Mouse (Mus musculus): Measurements from ENCODE around the gene Spata18. TPM values are rescaled to one million over a fixed set of nuclear protein-coding genes. Genes with fewer than 3 reads are reported as not detected.

Spata18 gene
- total and polyA plus RNA-seq, 3 experiments: not detected

- no peak overlapping the region for H3K9ac ChIP-seq (ENCODE audit: control insufficient read depth, low read depth, low read length, poor library complexity, severe bottlenecking)
- TF ChIP-seq CTCF (IDR thresholded peaks at IDR 0.05 in 2 of 3, conservative IDR thresholded peaks at IDR 0.05 in 1 of 3; ENCODE audit: control insufficient read depth in 1 of 3, insufficient read depth in 1 of 3, low read depth in 2 of 3, low read length in 3 of 3, poor library complexity in 1 of 3, severe bottlenecking in 1 of 3): no peak
- TF ChIP-seq RAD21 (IDR thresholded peaks at IDR 0.05; ENCODE audit: low read depth, low read length): no peak
- no peak for TF ChIP-seq ZMIZ1 (IDR thresholded peaks at IDR 0.05; ENCODE audit: low read depth, low read length)
- no peak for TF ChIP-seq TAL1 (IDR thresholded peaks at IDR 0.05; ENCODE audit: low read length)
- TF ChIP-seq KAT2A (conservative IDR thresholded peaks at IDR 0.05; ENCODE audit: low read depth, low read length): no peak
- no peak for TF ChIP-seq MYC (IDR thresholded peaks at IDR 0.05; ENCODE audit: low read depth, low read length)
- no peak for TF ChIP-seq MAFK (IDR thresholded peaks at IDR 0.05; ENCODE audit: borderline replicate concordance, low read depth, low read length)
- no peak for TF ChIP-seq RCOR1 (IDR thresholded peaks at IDR 0.05; ENCODE audit: low read depth, low read length)
- no peak for TF ChIP-seq MYB (IDR thresholded peaks at IDR 0.05; ENCODE audit: low read depth, low read length)
- TF ChIP-seq UBTF (IDR thresholded peaks at IDR 0.05; ENCODE audit: borderline replicate concordance, insufficient read depth, low read depth, low read length): no peak
- TF ChIP-seq JUND (IDR thresholded peaks at IDR 0.05; ENCODE audit: low read depth, low read length): no peak
- no peak for TF ChIP-seq ZNF384 (IDR thresholded peaks at IDR 0.05; ENCODE audit: low read depth, low read length)
- TF ChIP-seq ELF1 (IDR thresholded peaks at IDR 0.05; ENCODE audit: low read depth, low read length): no peak
- TF ChIP-seq BHLHE40 (IDR thresholded peaks at IDR 0.05; ENCODE audit: borderline replicate concordance, low read depth, low read length): no peak
- no peak for TF ChIP-seq NELFE (IDR thresholded peaks at IDR 0.05; ENCODE audit: low read depth, low read length)
- TF ChIP-seq CHD1 (IDR thresholded peaks at IDR 0.05; ENCODE audit: low read depth, low read length): no peak
- TF ChIP-seq USF2 (IDR thresholded peaks at IDR 0.05; ENCODE audit: borderline replicate concordance in 1 of 2, insufficient read depth in 1 of 2, low read depth in 1 of 2, low read length in 2 of 2): no peak
- TF ChIP-seq TCF12 (IDR thresholded peaks at IDR 0.05; ENCODE audit: low read depth, low read length): no peak
- no peak overlapping the region for H3K4me3 ChIP-seq (ENCODE audit: control insufficient read depth in 1 of 2, insufficient read depth in 1 of 2, low read depth in 2 of 2, low read length in 2 of 2)
- no peaks in the 10 kb centered on the region for H3K79me2 ChIP-seq (ENCODE audit: control insufficient read depth, insufficient read depth, low read length, poor library complexity)
- H3K27ac ChIP-seq (ENCODE audit: control insufficient read depth, low read depth, low read length): no peak overlapping the region
- H3K9me3 ChIP-seq (replicated peaks; ENCODE audit: insufficient read depth, low read length): no peaks in the 10 kb centered on the region
- no peak for DNase-seq (ENCODE audit: low read depth, low spot score)
- H3K27me3 ChIP-seq (ENCODE audit: control insufficient read depth in 1 of 2, insufficient read depth in 2 of 2, low read length in 2 of 2): 0 out of 4 replicates have a peak, but pooled peaks cover 0 to 4% of the 10 kb centered on the region in 2 experiments
- H3K4me1 ChIP-seq (ENCODE audit: control insufficient read depth in 1 of 2, insufficient read depth in 2 of 2, low read length in 2 of 2): no peaks in the 10 kb centered on the region
- no peaks in the 10 kb centered on the region for H3K36me3 ChIP-seq (ENCODE audit: control insufficient read depth in 1 of 2, insufficient read depth in 2 of 2, low read length in 2 of 2)
Observed at GRCm38 (mm10) chr5:73694254-73695015, 43.3 kb downstream of the Spata18 start.

- no peak for DNase-seq (ENCODE audit: low read depth, low spot score)
- no peak for TF ChIP-seq E2F4 (IDR thresholded peaks at IDR 0.05; ENCODE audit: borderline replicate concordance, low read depth, low read length)
- no peak for TF ChIP-seq ETS1 (IDR thresholded peaks at IDR 0.05; ENCODE audit: low read depth, low read length)
- TF ChIP-seq TCF12 (IDR thresholded peaks at IDR 0.05; ENCODE audit: low read depth, low read length): no peak
- TF ChIP-seq ZNF384 (IDR thresholded peaks at IDR 0.05; ENCODE audit: low read depth, low read length): no peak
- TF ChIP-seq GATA1 (IDR thresholded peaks at IDR 0.05; ENCODE audit: low read depth, low read length): no peak
- TF ChIP-seq NRF1 (IDR thresholded peaks at IDR 0.05; ENCODE audit: insufficient read depth, low read depth, low read length, poor library complexity, severe bottlenecking): no peak
- no peak for TF ChIP-seq KAT2A (conservative IDR thresholded peaks at IDR 0.05; ENCODE audit: low read depth, low read length)
- no peak for TF ChIP-seq CHD2 (IDR thresholded peaks at IDR 0.05; ENCODE audit: low read length)
- TF ChIP-seq POLR2AphosphoS5 (IDR thresholded peaks at IDR 0.05; ENCODE audit: borderline replicate concordance, low read depth, low read length): no peak
- TF ChIP-seq POLR2A (IDR thresholded peaks at IDR 0.05; ENCODE audit: control insufficient read depth in 1 of 2, insufficient read depth in 1 of 2, low read depth in 1 of 2, low read length in 2 of 2, poor library complexity in 1 of 2): no peak
- no peak for TF ChIP-seq ZMIZ1 (IDR thresholded peaks at IDR 0.05; ENCODE audit: low read depth, low read length)
- TF ChIP-seq ELF1 (IDR thresholded peaks at IDR 0.05; ENCODE audit: low read depth, low read length): no peak
- TF ChIP-seq POLR2AphosphoS2 (IDR thresholded peaks at IDR 0.05; ENCODE audit: low read length): no peak
- TF ChIP-seq HCFC1 (IDR thresholded peaks at IDR 0.05; ENCODE audit: low read depth, low read length): no peak
- no peak for TF ChIP-seq MAZ (IDR thresholded peaks at IDR 0.05; ENCODE audit: low read depth, low read length)
- TF ChIP-seq MAX (IDR thresholded peaks at IDR 0.05; ENCODE audit: low read length): no peak
- Histone ChIP-seq H3K9me3 (replicated peaks; ENCODE audit: insufficient read depth, low read length) (no peaks in the 10 kb centered on the region), H3K36me3 (ENCODE audit: control insufficient read depth in 1 of 2, insufficient read depth in 2 of 2, low read length in 2 of 2) (no peaks in the 10 kb centered on the region), H3K27me3 (ENCODE audit: control insufficient read depth in 1 of 2, insufficient read depth in 2 of 2, low read length in 2 of 2) (no peaks in the 10 kb centered on the region; a peak in 2 of 4 replicates), H3K4me3 (ENCODE audit: control insufficient read depth in 1 of 2, insufficient read depth in 1 of 2, low read depth in 2 of 2, low read length in 2 of 2) (no peak overlapping the region), H3K79me2 (ENCODE audit: control insufficient read depth, insufficient read depth, low read length, poor library complexity) (no peaks in the 10 kb centered on the region), H3K27ac (ENCODE audit: control insufficient read depth, low read depth, low read length) (no peak overlapping the region), H3K9ac (ENCODE audit: control insufficient read depth, low read depth, low read length, poor library complexity, severe bottlenecking) (no peak overlapping the region), H3K4me1 (ENCODE audit: control insufficient read depth in 1 of 2, insufficient read depth in 2 of 2, low read length in 2 of 2) (no peaks in the 10 kb centered on the region)
Observed at GRCm38 (mm10) chr5:73697700-73698099, 46.5 kb downstream of the Spata18 start.

Data from MEL (cell line).